Mouse (Mus musculus) brain, embryonic 14.5 days (tissue): ENCODE results near the gene Tomm6.

Experiments used
- CTCF ChIP-seq: fragments of 200-500 bp; IDR thresholded peaks from 2 replicates; pipeline ENCODE4 v1.5.1; 2012; ENCODE audit warnings: inconsistent platforms, mild to moderate bottlenecking, moderate library complexity, borderline replicate concordance; ENCODE audit not compliant: insufficient read depth, insufficient read length; ENCODE audit errors: extremely low read depth
- POLR2A ChIP-seq: fragments of 200-500 bp; IDR thresholded peaks from 2 replicates; pipeline ENCODE4 v1.6.1; 2012; ENCODE audit warnings: mild to moderate bottlenecking, inconsistent platforms, borderline replicate concordance; ENCODE audit not compliant: poor library complexity, insufficient read depth, insufficient read length, severe bottlenecking; ENCODE audit errors: extremely low read depth

DNA sequence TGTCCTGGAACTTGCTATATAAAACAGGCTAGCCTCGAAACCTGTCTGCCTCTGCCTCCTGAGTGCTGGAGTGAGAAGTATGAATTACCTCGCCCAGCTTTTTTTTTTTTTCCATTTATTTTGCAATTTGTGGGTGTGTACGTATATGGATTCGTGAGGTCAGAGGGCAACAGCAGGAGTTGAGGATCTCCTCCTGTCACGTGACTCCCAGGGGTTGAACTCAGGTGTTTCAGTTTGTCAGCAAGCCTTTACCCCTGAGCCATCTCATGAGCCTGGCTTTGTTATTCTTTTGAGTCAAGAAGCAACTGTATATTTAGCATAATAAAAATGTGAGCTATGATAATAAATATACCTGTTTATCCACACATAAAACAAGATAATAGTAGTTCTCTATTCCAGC lies 32.5 kb downstream of the Tomm6 start:
- no peak for TF ChIP-seq POLR2A
- no peak for TF ChIP-seq CTCF
